Mouse (Mus musculus) forebrain, embryonic 12.5 days (tissue): Measurements from ENCODE around the gene Snrpe. TPM values are rescaled to one million over a fixed set of nuclear protein-coding genes. Genes with fewer than 3 reads are reported as not detected.
A peak's percentile ranks its signal among the peaks of the same experiment; 100 is the strongest.

Source experiments
- ATAC-seq: fragments of 200-750 bp; cut with Nextera tagmentation; 2 replicates; pipeline ENCODE4 v1.8.0; 2017; ENCODE audit warnings: moderate TSS enrichment; ENCODE audit not compliant: low FRiP score
- H3K27ac ChIP-seq: fragments of 300-500 bp; sonication (generic); 2 replicates; pipeline ENCODE4 v1.5.1; 2016; ENCODE audit warnings: mild to moderate bottlenecking
- H3K27me3 ChIP-seq: fragments of 300-500 bp; sonication (generic); 2 replicates; pipeline ENCODE4 v1.6.1; 2016; ENCODE audit warnings: mild to moderate bottlenecking
- H3K36me3 ChIP-seq: fragments of 300-500 bp; sonication (generic); replicated peaks from 2 replicates; pipeline ENCODE4 v1.6.1; 2016; ENCODE audit warnings: mild to moderate bottlenecking
- H3K4me1 ChIP-seq: fragments of 300-500 bp; sonication (generic); 2 replicates; pipeline ENCODE4 v1.6.1; 2016
- H3K4me2 ChIP-seq: fragments of 300-500 bp; sonication (generic); 2 replicates; pipeline ENCODE4 v1.6.1; 2016; ENCODE audit warnings: mild to moderate bottlenecking, moderate library complexity
- H3K4me3 ChIP-seq: fragments of 300-500 bp; sonication (generic); replicated peaks from 2 replicates; pipeline ENCODE4 v1.5.1; 2016; ENCODE audit warnings: mild to moderate bottlenecking
- H3K9ac ChIP-seq: fragments of 300-500 bp; sonication (generic); 2 replicates; pipeline ENCODE4 v1.6.1; 2016; ENCODE audit warnings: mild to moderate bottlenecking
- H3K9me3 ChIP-seq: fragments of 300-500 bp; sonication (generic); 2 replicates; pipeline ENCODE4 v1.6.1; 2016
- WGBS: fragments of 180-500 bp; shearing (Covaris S2); methylation state at CpG from one replicate; pipeline ENCODE4 v1.1.7; 2016; 5-methylcytosine and 5-hydroxymethylcytosine counted together
- polyA plus RNA-seq: library from polyadenylated mRNA; unstranded; fragments of >200 nt; fragmentation: Nextera tagmentation; extraction: Ambion mirVana; gene quantifications from 2 replicates; pipeline ENCODE4 v1.2.1, GENCODE M21; 2016

Snrpe gene
- 773 and 780 TPM in 2 replicates for polyA plus RNA-seq

- peak; percentile 98 for ATAC-seq
- Histone ChIP-seq H3K9ac (peak within 1 kb of the TSS; percentile 91), H3K27me3 (no peaks in the 10 kb centered on the region), H3K9me3 (no peaks in the 10 kb centered on the region), H3K4me3 (peak within 1 kb of the TSS; percentile 95), H3K36me3 (peaks cover 33% of the 10 kb centered on the region), H3K4me1 (peaks cover 12% of the 10 kb centered on the region), H3K27ac (peak within 1 kb of the TSS; percentile 92), H3K4me2 (peak within 1 kb of the TSS; percentile 70)
- under 1% methylated on average over 73 of the region's 73 CpGs for WGBS
These were observed at the start of gene Snrpe for GRCm38 (mm10) chr1:133609771-133610502. Gene Snrpe (minus strand): TSS chr1:133610291.

- H3K27me3 ChIP-seq, result no peaks in the 10 kb centered on the region
- peaks cover 32% of the 10 kb centered on the region for H3K36me3 ChIP-seq
- no peaks in the 10 kb centered on the region for H3K9me3 ChIP-seq
- H3K4me1 ChIP-seq, result peaks cover 39% of the 10 kb centered on the region
- H3K4me2 ChIP-seq, result peak overlapping the region; percentile 90; the same call in 1 of the 2 replicates
- H3K9ac ChIP-seq, result no peak overlapping the region
- 90% methylated on average over 3 of the region's 3 CpGs for WGBS
- H3K27ac ChIP-seq, result no peak overlapping the region
- ATAC-seq, result no peak
- no peak overlapping the region for H3K4me3 ChIP-seq
These were observed 48.8 kb upstream of the Snrpe start for GRCm38 (mm10) chr1:133658878-133659277.

- peaks cover 33% of the 10 kb centered on the region for H3K36me3 ChIP-seq
- no peak overlapping the region for H3K4me2 ChIP-seq
- no peak overlapping the region for H3K27ac ChIP-seq
- no peak overlapping the region for H3K9ac ChIP-seq
- H3K9me3 ChIP-seq, result no peaks in the 10 kb centered on the region
- no peak overlapping the region for H3K4me3 ChIP-seq
- H3K4me1 ChIP-seq, result peaks cover 39% of the 10 kb centered on the region
- ATAC-seq, result no peak
- 87% methylated on average over 5 of the region's 5 CpGs for WGBS
- H3K27me3 ChIP-seq, result no peaks in the 10 kb centered on the region
These were observed 46.7 kb upstream of the Snrpe start for GRCm38 (mm10) chr1:133656811-133657210.

GRCm38 (mm10) chr1:133653033-133653432 lies 42.9 kb upstream of the Snrpe start:
- no peak for ATAC-seq
- Histone ChIP-seq H3K27ac (no peak overlapping the region), H3K9me3 (no peaks in the 10 kb centered on the region), H3K4me3 (no peak overlapping the region), H3K4me1 (peaks cover 16% of the 10 kb centered on the region), H3K36me3 (peaks cover 26% of the 10 kb centered on the region), H3K4me2 (no peak overlapping the region), H3K27me3 (no peaks in the 10 kb centered on the region), H3K9ac (no peak overlapping the region)
- 92% methylated on average over 1 of the region's 1 CpGs for WGBS

GRCm38 (mm10) chr1:133650288-133651055 lies 40.4 kb upstream of the Snrpe start:
- Histone ChIP-seq H3K27me3 (no peaks in the 10 kb centered on the region), H3K9me3 (no peaks in the 10 kb centered on the region), H3K27ac (no peak overlapping the region), H3K4me1 (no peaks in the 10 kb centered on the region; the same call in 1 of the 2 replicates), H3K36me3 (peaks cover 32% of the 10 kb centered on the region), H3K9ac (no peak overlapping the region), H3K4me2 (no peak overlapping the region), H3K4me3 (no peak overlapping the region)
- 93% methylated on average over 7 of the region's 7 CpGs for WGBS
- ATAC-seq, result no peak

- Histone ChIP-seq H3K9ac (no peak overlapping the region), H3K9me3 (no peaks in the 10 kb centered on the region), H3K4me1 (no peaks in the 10 kb centered on the region), H3K4me3 (no peak overlapping the region), H3K36me3 (peaks cover 71% of the 10 kb centered on the region), H3K27ac (no peak overlapping the region), H3K27me3 (no peaks in the 10 kb centered on the region), H3K4me2 (no peak overlapping the region)
- WGBS, result 93% methylated on average over 5 of the region's 5 CpGs
- no peak for ATAC-seq
These were observed 35.6 kb upstream of the Snrpe start for GRCm38 (mm10) chr1:133645652-133646051.

GRCm38 (mm10) chr1:133641163-133641562 lies 31.1 kb upstream of the Snrpe start:
- H3K9ac ChIP-seq, result no peak overlapping the region
- H3K4me3 ChIP-seq, result no peak overlapping the region
- no peaks in the 10 kb centered on the region for H3K4me1 ChIP-seq
- H3K4me2 ChIP-seq, result no peak overlapping the region
- H3K36me3 ChIP-seq, result peaks cover 97% of the 10 kb centered on the region
- no peaks in the 10 kb centered on the region for H3K27me3 ChIP-seq
- ATAC-seq, result no peak
- no peaks in the 10 kb centered on the region for H3K9me3 ChIP-seq
- no peak overlapping the region for H3K27ac ChIP-seq
- 88% methylated on average over 2 of the region's 2 CpGs for WGBS

GRCm38 (mm10) chr1:133638517-133638916 lies 28.4 kb upstream of the Snrpe start:
- Histone ChIP-seq H3K27ac (no peak overlapping the region), H3K4me3 (no peak overlapping the region), H3K4me1 (no peaks in the 10 kb centered on the region), H3K36me3 (peaks cover 95% of the 10 kb centered on the region), H3K27me3 (no peaks in the 10 kb centered on the region), H3K9me3 (no peaks in the 10 kb centered on the region), H3K9ac (no peak overlapping the region), H3K4me2 (no peak overlapping the region)
- 92% methylated on average over 6 of the region's 6 CpGs for WGBS
- no peak for ATAC-seq

- H3K27ac ChIP-seq, result no peak overlapping the region
- no peak overlapping the region for H3K9ac ChIP-seq
- ATAC-seq, result no peak
- H3K4me1 ChIP-seq, result no peaks in the 10 kb centered on the region
- peaks cover 89% of the 10 kb centered on the region for H3K36me3 ChIP-seq
- H3K4me2 ChIP-seq, result no peak overlapping the region
- no peak overlapping the region for H3K4me3 ChIP-seq
- H3K27me3 ChIP-seq, result no peaks in the 10 kb centered on the region
- H3K9me3 ChIP-seq, result no peaks in the 10 kb centered on the region
- 93% methylated on average over 2 of the region's 2 CpGs for WGBS
These were observed 22.1 kb upstream of the Snrpe start for GRCm38 (mm10) chr1:133632168-133632567.

GRCm38 (mm10) chr1:133625052-133625451 lies 15.0 kb upstream of the Snrpe start:
- H3K9me3 ChIP-seq, result no peaks in the 10 kb centered on the region
- H3K4me2 ChIP-seq, result no peak overlapping the region
- no peak overlapping the region for H3K9ac ChIP-seq
- ATAC-seq, result no peak
- H3K27ac ChIP-seq, result no peak overlapping the region
- H3K27me3 ChIP-seq, result no peaks in the 10 kb centered on the region
- peaks cover 90% of the 10 kb centered on the region for H3K36me3 ChIP-seq
- H3K4me3 ChIP-seq, result no peak overlapping the region
- H3K4me1 ChIP-seq, result no peaks in the 10 kb centered on the region
- 80% methylated on average over 2 of the region's 2 CpGs for WGBS

GRCm38 (mm10) chr1:133618311-133618710 lies 8.2 kb upstream of the Snrpe start:
- H3K27me3 ChIP-seq, result no peaks in the 10 kb centered on the region
- H3K4me2 ChIP-seq, result no peak overlapping the region
- WGBS, result 89% methylated on average over 8 of the region's 8 CpGs
- no peaks in the 10 kb centered on the region for H3K9me3 ChIP-seq
- no peak overlapping the region for H3K27ac ChIP-seq
- no peak overlapping the region for H3K4me3 ChIP-seq
- no peak for ATAC-seq
- H3K9ac ChIP-seq, result no peak overlapping the region
- H3K36me3 ChIP-seq, result peaks cover 46% of the 10 kb centered on the region
- no peaks in the 10 kb centered on the region for H3K4me1 ChIP-seq

- Histone ChIP-seq H3K4me2 (no peak overlapping the region), H3K4me1 (no peaks in the 10 kb centered on the region), H3K9me3 (no peaks in the 10 kb centered on the region), H3K27me3 (no peaks in the 10 kb centered on the region), H3K36me3 (peaks cover 42% of the 10 kb centered on the region), H3K9ac (no peak overlapping the region), H3K4me3 (no peak overlapping the region), H3K27ac (no peak overlapping the region)
- 61% methylated on average over 2 of the region's 2 CpGs for WGBS
- ATAC-seq, result no peak
These were observed 7.8 kb upstream of the Snrpe start for GRCm38 (mm10) chr1:133617908-133618307.
